Mouse (Mus musculus) neutrophil, adult 5-6 weeks (primary cell): ENCODE data around the gene Galnt6. TPM values are rescaled to one million over a fixed set of nuclear protein-coding genes. Genes with fewer than 3 reads are reported as not detected.

Experiments used
- ATAC-seq: fragments of 151-379, 151-347 bp; 2 replicates; pipeline ENCODE4 v1.8.0; 2017; ENCODE audit warnings: mild to moderate bottlenecking, moderate TSS enrichment; ENCODE audit not compliant: insufficient number of reproducible peaks, poor library complexity, low FRiP score, severe bottlenecking; ENCODE audit errors: extremely low read depth
- total RNA-seq: library from RNA; stranded (forward); fragments of 200-1000 nt; gene quantifications from 2 replicates; pipeline ENCODE4 v1.2.3, GENCODE M21; 2017

The Galnt6 gene
- total RNA-seq, 1 experiment from 2014 or later, result 33.1 TPM

DNA sequence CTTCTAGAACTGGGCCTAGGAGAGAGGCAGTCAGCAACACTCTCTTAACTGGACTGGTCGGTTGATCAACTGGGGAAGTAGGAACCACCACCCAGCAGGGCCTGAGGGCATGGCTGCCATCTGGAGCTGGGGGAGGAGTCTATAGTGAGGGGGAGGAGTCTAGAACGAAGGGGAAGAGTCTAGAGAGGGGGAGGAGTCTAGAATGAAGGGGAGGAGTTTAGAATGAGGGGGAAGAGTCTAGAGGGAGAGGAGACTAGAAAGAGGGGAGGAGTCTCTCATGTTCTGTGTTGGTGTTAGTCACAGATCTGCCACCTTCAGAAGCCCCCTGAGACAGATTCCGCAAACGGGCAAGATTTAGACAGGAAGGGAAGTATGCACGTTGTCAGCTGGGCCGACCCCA lies 29.8 kb downstream of the Galnt6 start:
- ATAC-seq, result no peak

DNA sequence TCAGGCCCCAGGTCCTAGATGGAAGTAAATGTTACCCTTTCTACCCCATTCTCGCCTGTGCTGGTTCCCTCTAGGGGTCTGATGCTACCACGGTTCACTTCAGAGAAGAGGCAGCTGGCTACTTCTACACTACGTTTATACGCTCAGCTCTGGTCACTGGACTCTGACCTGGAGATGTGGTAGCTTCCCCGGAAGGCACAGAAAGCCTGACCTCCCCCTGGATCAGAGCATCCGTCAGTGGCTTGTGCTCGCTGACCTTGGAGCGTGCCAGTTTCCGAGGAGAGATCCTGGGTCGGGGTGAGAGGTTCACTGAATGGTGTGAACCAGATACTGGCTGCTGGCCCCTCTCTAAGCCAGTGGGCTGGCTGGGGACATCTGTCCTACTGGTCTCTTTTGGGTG lies 31.1 kb downstream of the Galnt6 start:
- ATAC-seq, result no peak

DNA sequence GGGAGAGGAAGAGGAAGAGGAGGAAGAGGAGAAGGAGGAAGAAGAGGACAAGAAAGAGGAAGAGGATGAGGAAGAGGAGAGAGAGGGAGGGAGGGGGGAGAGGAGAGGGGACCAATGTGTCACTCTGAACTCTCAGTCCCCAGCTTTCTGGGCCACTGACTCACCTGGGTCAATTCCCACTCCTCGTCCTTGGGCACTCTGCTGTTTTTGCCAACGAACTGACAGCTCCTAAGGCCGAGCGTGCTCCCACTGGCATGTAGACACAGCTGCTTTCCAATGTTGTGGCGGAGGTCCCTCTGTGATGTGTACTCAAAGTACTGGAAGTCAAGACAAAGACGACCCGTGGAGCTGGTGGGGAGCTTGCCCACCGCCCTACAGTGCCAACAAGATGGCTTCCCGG lies 34.8 kb downstream of the Galnt6 start:
- ATAC-seq, result no peak

DNA sequence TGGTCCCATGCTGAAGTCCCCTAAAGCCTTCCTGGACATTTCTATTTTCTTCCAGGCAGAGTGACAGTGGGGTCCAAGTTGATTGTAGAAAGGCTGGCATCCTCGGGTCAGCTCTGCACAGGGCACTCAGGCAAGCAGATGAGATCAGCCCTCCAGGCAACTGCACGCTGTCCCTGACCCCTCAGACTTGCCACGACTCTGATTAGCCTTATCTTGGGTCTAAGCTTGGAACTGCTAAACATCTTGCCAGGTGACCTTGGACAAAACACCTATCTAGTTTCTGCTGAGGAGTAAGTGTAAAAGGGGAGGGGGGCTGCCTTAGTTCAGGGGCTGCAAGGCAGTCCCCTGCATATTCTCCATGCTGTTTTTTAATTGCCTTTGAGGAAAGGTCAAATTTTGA lies 37.2 kb downstream of the Galnt6 start:
- ATAC-seq, result no peak

DNA sequence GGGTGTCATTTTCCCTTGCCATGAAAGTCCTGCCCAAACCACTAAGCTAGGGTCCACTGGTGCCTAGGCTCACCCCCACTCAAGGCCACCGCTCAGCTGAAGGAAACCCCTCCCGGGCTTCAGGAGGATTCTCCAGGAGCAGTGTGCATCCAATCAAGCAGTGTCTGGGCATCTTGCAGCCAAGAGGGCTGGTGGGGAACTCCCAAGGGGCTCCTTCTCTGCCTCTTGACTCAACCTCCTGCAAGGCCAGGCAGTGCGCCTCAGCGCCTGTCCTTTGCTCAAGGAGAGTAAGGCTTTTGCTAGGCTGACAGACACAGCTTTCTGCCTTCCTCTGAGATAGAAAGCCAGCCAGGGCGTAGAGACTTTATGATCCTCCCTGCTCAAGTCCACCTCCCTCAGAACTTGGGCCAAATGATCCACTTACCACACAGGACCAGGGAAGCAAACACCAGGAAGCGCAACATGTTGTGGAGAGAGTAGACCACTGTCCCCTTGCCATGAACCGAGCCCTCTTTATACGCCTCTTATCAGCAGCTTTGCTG lies 41.7 kb downstream of the Galnt6 start, which contains the start of gene Cela1:
TSS of gene Cela1 (minus strand) at position 492 of the 542 bp plus-strand sequence.
- no peak for ATAC-seq

DNA sequence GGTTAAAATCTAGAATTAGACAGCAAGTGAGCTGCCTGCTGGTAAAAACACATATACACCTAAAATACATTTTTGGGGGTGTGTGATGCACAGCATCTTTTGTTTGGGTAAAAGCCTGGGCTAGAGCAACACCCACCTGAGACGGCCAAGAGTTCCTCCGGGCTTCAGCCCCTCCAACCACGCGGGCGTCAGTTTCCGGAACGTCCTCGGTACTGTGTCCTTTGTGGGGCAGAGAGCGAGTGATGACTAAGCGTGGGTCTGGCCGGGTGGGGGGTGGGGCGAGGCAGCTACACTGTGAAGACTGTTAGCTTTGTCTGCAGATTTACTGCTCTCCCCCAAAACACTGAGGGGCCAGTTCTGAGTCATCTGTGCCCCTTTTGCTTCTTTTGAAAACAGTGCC lies 42.2 kb downstream of the Galnt6 start:
- 0 out of 2 replicates have a peak, but pooled peaks have one; percentile 10 for ATAC-seq

DNA sequence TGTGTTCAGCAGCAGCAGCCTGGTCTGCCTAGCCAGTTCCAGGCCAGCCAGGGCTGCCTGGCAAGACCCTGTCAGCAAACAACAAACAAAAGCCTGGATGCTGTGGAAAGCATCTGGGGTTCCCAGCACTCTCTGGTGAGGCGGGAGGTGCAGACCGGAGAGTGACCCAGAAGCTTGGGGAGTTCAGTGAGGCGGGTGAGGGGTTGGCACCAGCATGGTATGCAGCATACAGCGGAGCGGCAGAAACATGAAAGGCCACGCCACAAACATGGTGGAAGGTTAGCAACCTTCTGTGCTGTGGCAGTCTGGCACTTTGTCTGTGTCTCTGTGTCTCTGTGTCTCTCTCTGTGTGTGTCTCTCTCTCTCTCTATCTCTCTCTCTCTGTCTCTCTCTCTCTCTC lies 42.7 kb downstream of the Galnt6 start:
- ATAC-seq, result no peak

DNA sequence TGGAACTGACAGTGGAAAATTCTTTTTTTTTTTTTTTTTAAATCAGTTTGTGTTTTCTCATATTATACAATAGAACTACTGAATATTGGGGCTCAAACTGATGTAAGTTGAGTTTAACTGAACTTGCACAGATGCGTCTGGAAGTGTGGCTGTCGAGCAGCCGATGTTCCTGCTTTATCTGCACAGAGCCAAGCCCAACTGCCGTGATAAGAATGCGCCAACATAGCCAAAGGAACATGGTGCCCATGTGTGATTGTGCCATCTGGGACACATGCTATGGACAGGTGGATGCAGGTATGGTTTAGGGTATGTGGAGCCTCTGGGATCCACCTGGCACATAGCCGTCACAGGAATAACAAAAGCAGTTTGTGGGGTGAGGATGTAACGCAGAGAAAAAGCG lies 43.3 kb downstream of the Galnt6 start:
- no peak for ATAC-seq

DNA sequence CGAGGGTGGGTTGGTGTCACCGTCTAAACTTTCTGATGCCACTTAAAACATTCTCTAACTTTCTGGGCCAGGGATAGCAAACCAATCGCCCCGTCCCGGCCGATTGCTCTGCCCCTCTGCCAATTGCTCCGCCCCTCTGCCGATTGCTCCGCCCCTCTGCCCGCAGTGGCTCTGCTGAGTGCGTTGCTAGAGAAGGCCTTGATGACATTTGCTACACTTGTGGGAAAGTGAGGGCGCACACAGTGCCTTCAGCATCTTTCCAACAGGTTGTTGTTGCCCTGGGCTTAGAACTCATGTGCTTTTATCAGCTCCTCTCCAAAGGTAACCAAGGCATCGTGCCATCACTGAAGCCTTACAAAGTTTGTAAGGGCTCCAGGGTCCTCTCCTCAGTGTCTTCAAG lies 43.9 kb downstream of the Galnt6 start:
- no peak for ATAC-seq

DNA sequence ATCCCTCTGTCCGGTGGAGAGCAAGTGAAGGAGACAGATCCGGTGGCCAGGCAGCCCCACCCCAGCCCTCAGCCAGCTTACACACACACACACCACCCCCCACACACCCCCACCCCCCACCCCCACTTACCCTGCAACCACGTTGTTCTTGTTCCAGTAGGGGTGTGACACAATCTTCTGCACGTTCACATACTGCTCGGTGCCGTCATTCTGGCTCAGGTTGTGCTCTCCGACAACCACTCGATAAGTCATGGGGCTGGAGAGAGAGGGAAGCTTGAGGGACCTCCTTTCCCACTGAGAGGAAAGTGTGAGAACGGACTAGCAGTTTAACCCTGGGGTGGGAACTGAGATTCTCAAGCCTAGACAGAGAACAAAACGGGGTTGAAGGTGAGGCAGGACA lies 44.7 kb downstream of the Galnt6 start:
- no peak for ATAC-seq

DNA sequence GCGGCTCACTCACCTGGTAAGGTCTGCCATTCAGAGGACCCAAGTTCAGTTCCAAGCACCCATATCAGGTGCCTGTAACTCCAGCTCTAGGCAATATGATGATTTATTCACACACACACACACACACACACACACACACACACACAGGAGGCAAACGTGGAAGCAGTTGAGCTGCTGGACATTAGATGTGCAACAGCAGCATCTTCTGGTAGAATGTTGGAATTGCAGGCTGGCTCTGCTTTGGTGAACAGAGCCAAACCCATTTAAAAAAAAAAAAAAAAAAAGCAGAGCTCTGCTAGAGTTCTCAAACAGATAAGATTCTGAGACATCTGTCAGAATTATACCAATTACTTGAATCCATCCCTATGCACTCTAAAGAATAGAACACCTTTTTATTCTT lies 46.1 kb downstream of the Galnt6 start:
- peak; percentile 90 for ATAC-seq

DNA sequence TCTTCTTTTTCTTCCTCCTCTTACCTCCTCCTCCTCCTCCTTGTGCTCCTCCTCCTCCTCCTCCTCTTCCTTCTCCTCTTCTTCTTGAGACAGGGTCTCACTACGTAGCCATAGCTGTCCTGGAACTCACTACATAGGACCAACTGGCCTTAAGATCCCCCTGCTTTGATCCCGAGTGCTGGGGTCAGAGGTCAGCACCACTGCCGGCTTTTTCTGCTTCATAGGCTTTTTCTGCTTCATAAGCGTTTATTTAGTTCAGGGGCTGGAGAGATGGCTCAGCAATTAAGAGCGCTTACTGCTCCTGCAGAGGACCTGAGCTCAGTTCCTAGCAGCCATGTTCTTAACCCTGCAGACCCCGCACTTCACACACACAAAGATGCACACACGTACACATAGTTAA lies 47.4 kb downstream of the Galnt6 start:
- no peak for ATAC-seq

DNA sequence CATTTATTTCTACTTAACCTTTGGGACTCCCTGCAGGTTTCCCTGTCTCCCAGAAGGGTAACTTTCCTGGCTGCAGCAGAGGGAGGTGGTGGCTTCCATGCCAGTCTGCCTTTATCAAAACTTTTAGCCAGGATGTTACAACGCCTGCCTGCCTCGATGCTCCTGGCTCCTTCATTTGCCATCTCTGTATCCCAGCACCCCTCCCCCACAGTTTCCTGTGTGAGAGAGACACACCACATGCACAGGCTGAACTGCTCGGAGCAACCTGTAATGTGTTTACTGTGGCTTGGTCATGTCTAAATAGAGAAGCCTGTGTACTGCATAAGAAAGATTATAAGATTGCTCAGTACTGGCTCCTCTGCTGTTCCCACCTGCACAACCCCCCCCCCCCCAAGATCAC lies 48.8 kb downstream of the Galnt6 start:
- no peak for ATAC-seq

DNA sequence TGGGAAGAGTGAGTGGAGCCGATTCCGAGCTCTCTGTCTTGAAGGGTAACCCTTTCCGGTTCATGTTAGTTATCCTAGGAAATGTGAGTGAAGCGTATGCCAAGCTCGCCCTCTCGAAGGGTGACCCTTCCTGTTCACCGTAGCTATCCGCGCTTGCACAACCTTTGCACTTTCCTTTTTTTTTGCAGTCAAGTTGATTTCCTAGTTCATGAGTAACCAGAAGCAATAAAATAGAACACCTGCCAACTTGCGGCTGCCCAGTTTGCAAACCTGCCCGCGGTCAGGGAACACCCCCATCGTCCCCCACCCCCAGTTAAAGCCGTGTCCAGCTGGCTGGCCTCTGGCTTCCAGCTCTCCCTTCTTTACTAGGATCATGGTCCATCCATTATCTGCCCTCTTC lies 50.2 kb downstream of the Galnt6 start:
- ATAC-seq, result no peak

DNA sequence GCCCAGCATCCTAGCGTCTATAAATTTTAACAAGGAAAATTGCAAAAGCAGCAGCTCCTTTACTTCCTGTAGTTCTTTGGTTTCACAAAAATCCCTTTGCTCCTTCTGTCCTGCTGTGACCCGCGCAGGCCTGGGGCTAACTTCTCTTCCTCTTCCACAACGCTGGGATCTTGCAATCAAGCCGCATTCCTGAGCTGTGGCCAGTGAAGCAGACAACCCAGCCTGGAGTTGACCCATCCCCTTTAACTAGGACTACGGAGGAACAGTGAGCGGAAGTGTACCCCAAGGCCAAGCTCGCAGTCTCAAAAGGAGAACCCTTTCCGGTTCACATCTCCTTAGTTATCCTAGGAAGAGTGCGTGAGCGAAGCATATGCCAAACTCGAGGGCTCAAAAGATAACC lies 50.6 kb downstream of the Galnt6 start:
- ATAC-seq, result no peak

DNA sequence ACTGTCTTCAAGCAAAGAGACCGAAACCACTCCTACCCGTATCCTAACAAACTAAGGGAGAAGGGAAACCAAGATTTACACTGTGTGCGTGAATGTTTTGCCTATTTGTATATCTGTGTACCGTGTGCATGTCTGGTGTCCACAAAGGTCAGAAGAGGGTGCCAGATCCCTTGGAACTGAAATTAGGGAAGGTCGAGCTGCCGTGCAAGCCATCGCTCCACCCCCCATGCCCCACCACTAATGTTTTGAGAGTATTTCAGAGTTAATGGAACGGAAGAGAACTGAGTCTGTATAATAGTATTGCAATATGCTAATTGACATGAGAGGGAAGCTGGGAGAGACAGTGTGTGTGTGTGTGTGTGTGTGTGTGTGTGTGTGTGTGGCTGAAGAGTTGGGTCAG lies 51.5 kb downstream of the Galnt6 start:
- ATAC-seq, result no peak

DNA sequence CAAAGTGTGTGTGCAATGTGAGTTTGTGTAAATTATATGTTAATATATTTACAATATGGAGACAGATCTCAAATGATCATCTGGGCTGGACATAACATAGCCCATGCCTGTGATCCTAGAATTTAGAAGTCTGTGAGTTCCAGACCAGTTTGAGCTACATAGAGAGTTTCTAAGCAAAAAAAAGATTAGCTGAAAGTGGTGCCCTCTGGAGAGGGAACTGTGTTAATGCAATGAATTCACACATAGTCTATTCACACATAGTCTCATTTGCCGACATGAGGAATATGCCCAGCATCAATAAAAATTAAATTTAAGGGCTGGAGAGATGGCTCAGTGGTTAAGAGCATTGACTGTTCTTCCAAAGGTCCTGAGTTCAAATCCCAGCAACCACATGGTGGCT lies 52.7 kb downstream of the Galnt6 start:
- ATAC-seq, result no peak

DNA sequence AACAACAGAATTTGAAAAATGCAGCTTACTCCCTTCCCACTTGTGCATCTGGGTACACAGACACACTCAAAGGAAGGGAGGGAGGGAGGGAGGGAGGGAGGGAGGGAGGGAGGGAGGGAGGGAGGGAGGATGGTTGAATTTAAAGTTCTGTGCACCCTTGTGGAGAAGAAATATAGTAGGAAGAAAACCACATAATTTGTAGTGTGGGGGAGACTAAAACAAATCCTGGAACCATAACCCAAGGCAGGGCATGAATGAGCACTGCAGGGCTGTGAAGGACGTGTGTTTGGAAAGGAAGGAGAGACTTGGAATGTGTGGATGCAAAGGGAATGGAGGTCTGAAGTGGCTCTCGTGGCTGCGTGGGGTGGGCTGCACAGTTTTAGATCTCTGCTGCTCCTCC lies 53.7 kb downstream of the Galnt6 start:
- ATAC-seq, result no peak

DNA sequence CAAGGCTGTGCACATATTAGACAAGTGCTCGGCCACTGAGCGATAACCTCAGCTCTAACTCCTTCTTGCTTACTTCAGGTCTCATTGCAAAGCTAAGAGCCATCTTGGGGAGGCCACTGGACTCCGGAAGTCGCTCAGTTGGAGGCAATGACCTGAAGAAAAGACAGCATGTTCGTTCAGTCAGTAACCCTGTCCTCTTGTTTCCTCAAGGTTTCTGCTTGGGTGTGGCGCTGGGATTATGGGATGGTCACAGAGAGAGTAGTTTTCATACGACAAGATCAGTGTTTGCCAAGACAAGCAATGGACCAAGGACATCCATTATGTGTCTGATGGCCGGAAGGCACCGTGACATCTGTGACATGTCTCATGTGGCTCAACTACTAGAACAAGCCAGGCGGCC lies 54.6 kb downstream of the Galnt6 start:
- no peak for ATAC-seq

DNA sequence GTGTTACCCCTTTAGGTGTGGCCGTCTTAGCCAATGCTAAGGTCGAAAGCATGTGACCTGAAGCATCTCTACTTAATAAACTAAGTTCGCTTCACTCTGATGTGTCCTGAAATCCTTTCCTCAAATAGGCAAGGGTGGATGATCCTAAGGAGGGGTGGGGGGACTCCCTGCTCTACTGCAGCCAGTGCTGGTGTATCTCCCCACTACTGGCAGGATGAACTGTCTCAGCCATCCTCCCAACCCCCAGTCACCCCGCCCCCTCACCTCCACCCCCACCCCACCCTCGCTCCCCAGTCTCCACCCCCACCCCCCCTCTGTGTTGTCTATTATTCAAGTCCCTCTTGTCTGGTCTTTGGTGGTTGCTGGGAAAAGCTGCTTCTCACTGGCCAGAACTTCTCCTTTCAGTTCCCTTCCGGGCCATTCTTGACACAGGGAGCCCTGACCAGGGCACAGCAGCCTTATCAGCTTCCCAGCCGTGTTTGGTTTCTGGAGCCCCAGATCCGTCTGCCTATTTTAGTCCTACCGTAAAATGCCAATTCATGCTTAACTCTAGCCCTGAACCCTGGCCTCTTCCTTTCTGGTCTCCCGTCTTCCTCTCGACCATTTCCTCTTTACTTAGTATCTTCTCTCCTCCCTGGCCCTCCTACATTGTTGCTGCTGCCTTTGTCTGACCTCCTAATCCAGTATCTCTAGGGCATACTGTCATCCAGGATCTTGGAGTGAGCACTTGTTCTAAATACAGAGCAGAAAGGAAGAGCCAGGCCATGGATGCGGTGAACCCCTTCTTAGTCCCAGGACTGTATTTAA lies 55.4 kb downstream of the Galnt6 start:
- peak; percentile 27; the same call in 1 of the 2 replicates for ATAC-seq

DNA sequence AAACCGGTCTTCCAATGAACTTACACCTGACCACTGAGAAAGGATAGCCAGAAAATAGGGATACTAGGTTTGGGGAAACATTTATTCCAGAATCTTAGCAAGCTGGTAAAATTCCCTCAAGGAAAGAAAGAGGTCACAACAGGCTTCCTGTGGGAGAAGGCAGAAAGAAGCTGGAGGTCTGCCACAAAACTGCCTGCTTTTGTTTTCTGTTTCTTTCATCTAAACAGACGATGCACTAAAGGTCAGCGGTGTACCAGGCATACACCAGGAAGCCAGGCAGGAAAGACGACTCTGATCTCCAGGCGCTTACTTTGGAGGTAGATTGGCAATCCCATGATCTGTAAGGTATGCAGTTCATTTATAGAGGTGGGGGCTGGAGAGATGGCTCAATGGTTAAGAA lies 58.3 kb downstream of the Galnt6 start:
- ATAC-seq, result no peak
